Mouse (Mus musculus) skeletal muscle tissue, adult 2 months (tissue): ENCODE data around the gene Pabpc1l.

Experiments used
- DNase-seq: peaks from one replicate; pipeline ENCODE4 v3.0.0-alpha.2; 2012; ENCODE audit warnings: low read depth, low spot score

The Pabpc1l gene

GRCm38 (mm10) chr2:164025150-164025549, at the start of gene Pabpc1l:
Gene Pabpc1l, plus strand, starts transcription at chr2:164025450.
- no peak for DNase-seq

- no peak for DNase-seq
These were observed 48.8 kb upstream of the Pabpc1l start for GRCm38 (mm10) chr2:163976448-163976847.

GRCm38 (mm10) chr2:163987233-163987632, 38.0 kb upstream of the Pabpc1l start:
- no peak for DNase-seq

GRCm38 (mm10) chr2:163992871-163993270, 32.4 kb upstream of the Pabpc1l start:
- no peak for DNase-seq

GRCm38 (mm10) chr2:163994654-163994976, 30.6 kb upstream of the Pabpc1l start, which contains the start of gene Ywhab:
Gene Ywhab, plus strand, starts transcription at chr2:163994960.
- DNase-seq, result no peak

GRCm38 (mm10) chr2:163994977-163995862, 30.0 kb upstream of the Pabpc1l start:
- DNase-seq, result peak; percentile 95

GRCm38 (mm10) chr2:163996275-163996674, 29.0 kb upstream of the Pabpc1l start:
- no peak for DNase-seq

- no peak for DNase-seq
These were observed 28.4 kb upstream of the Pabpc1l start for GRCm38 (mm10) chr2:163996899-163997298.

- no peak for DNase-seq
These were observed 26.3 kb upstream of the Pabpc1l start for GRCm38 (mm10) chr2:163998981-163999380.

- no peak for DNase-seq
These were observed 22.6 kb upstream of the Pabpc1l start for GRCm38 (mm10) chr2:164002637-164003036.

GRCm38 (mm10) chr2:164004503-164004902, 20.7 kb upstream of the Pabpc1l start:
- DNase-seq, result no peak

- no peak for DNase-seq
These were observed 18.3 kb upstream of the Pabpc1l start for GRCm38 (mm10) chr2:164006932-164007331.

GRCm38 (mm10) chr2:164007547-164007946, 17.7 kb upstream of the Pabpc1l start:
- DNase-seq, result no peak

GRCm38 (mm10) chr2:164007987-164008545, 17.2 kb upstream of the Pabpc1l start:
- no peak for DNase-seq

GRCm38 (mm10) chr2:164009227-164009626, 16.0 kb upstream of the Pabpc1l start:
- peak; percentile 43 for DNase-seq

GRCm38 (mm10) chr2:164010496-164010895, 14.8 kb upstream of the Pabpc1l start:
- no peak for DNase-seq

- DNase-seq, result no peak
These were observed 14.3 kb upstream of the Pabpc1l start for GRCm38 (mm10) chr2:164010944-164011343.

GRCm38 (mm10) chr2:164015304-164015703, 9.9 kb upstream of the Pabpc1l start:
- no peak for DNase-seq

GRCm38 (mm10) chr2:164018910-164019309, 6.3 kb upstream of the Pabpc1l start:
- no peak for DNase-seq

GRCm38 (mm10) chr2:164019943-164020342, 5.3 kb upstream of the Pabpc1l start:
- no peak for DNase-seq

- DNase-seq, result no peak
These were observed 3.1 kb upstream of the Pabpc1l start for GRCm38 (mm10) chr2:164022104-164022503.

GRCm38 (mm10) chr2:164031147-164031546, 5.9 kb downstream of the Pabpc1l start:
- no peak for DNase-seq

- no peak for DNase-seq
These were observed 7.7 kb downstream of the Pabpc1l start for GRCm38 (mm10) chr2:164032973-164033372.
